In the genomic region with DNA sequence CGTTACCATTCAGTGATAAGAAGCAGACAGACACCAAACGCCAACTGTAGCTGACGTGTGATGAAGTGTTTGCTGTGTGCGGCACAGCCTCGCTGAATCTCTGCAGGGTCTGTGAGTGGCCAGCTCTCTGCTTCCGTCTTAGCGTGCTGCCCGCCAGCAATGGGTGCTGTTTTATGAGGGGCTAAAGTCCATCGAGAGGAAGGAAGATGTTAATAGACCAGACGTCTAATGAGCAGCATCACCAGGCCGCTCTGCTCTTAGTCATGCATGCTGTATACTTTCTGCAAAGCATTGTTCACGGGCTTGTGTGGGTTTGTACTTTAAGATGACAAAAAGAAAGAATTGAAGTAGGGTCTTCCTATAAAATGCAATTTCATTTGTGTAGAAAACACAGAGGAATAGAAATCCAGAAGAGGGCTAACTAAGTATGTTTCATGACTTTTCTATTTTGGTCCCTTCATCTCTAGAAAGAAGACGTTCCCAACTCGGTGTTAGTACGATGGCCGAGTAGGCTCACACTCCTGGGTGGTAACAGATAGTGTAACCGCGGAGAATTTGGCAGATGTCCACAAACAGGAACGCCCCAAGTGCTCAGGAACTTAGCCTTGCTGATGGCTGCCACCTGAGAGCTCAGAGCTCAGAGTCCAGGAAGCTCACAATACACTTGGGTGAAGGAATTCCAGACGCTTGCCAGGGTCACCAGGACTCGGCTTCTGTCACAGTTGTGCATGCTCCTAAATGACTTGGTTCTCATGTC, we compare ENCODE assay signal across 13 mouse cellular contexts.
DNase-seq lines count a peak whose midpoint lies in the region; ATAC-seq and TF ChIP-seq lines count a peak whose summit lies in the region.
"Had no signal": no experiment of that assay in that cellular context is flagged by ENCODE, and none has a peak within 500 bp of the region (broad histone marks: within the 10 kb centered on the region; RNA-seq: fewer than 3 reads in every experiment).

No protein-coding gene starts in this region.

- intact Hi-C loops in gastrocnemius, adult 2 months (cut with DNase I), result loop anchor here (10.0 kb wide), 1 partner anchor 266 kb away; no protein-coding TSS in a partner anchor

- H3K9me3 ChIP-seq in kidney, embryonic 15.5 days (replicated peaks), result no peaks in the 10 kb centered on the region
- H3K9me3 ChIP-seq: forebrain, embryonic 10.5 days had no signal

- ATAC-seq in kidney, embryonic 15.5 days (replicated peaks; ENCODE audit: low FRiP score), result no peak

- no peaks in the 10 kb centered on the region for H3K27me3 ChIP-seq in kidney, adult 2 months (replicated peaks; ENCODE audit: control insufficient read depth, insufficient read depth, low read length)
- no peaks in the 10 kb centered on the region for H3K27me3 ChIP-seq in kidney, embryonic 15.5 days

- no peak overlapping the region for H3K4me2 ChIP-seq in kidney, embryonic 15.5 days

- no peak overlapping the region for H3K27ac ChIP-seq in gastrocnemius, adult 2 months
- H3K27ac ChIP-seq in kidney, adult 2 months (ENCODE audit: insufficient read depth, low read depth, low read length), result no peak overlapping the region
- no peak overlapping the region for H3K27ac ChIP-seq in kidney, embryonic 15.5 days
- H3K27ac ChIP-seq: forebrain, embryonic 10.5 days; kidney, postnatal 0 days had no signal

- H3K4me3 ChIP-seq in gastrocnemius, adult 2 months, result no peak overlapping the region
- no peak overlapping the region for H3K4me3 ChIP-seq in kidney, adult 2 months (ENCODE audit: insufficient read depth, low read depth, low read length)
- no peak overlapping the region for H3K4me3 ChIP-seq in kidney, embryonic 15.5 days (replicated peaks)
- H3K4me3 ChIP-seq: forebrain, embryonic 10.5 days had no signal

- peak; percentile 49 for DNase-seq in gastrocnemius, adult 2 months
- DNase-seq in gastrocnemius, postnatal 25 days, result no peak
- peak; percentile 66 for DNase-seq in kidney, adult 2 months
- peak; percentile 16 for DNase-seq in MN1 (ENCODE audit: low spot score)
- DNase-seq in kidney, postnatal 10 days, result peak; percentile 18
- DNase-seq in c-Kit-positive CD71-positive TER-119-positive erythroid progenitor cells, embryonic 14.5 days (ENCODE audit: low spot score), result no peak
- DNase-seq in urinary bladder, adult 2 months (ENCODE audit: low spot score), result no peak
- DNase-seq: adrenal gland, adult 2 months; B cell, adult 2 months; thymus, postnatal 14 days had no signal

- 61% methylated on average over 21 of the region's 21 CpGs for WGBS in kidney, adult 2 months
- WGBS in kidney, embryonic 15.5 days, result 77% methylated on average over 21 of the region's 21 CpGs

- no peak overlapping the region for H3K9ac ChIP-seq in kidney, embryonic 15.5 days

- no peaks in the 10 kb centered on the region for H3K36me3 ChIP-seq in kidney, adult 2 months (ENCODE audit: control insufficient read depth, insufficient read depth, low read length)
- H3K36me3 ChIP-seq in kidney, embryonic 15.5 days, result no peaks in the 10 kb centered on the region
- H3K36me3 ChIP-seq: forebrain, embryonic 10.5 days had no signal

- 0 out of 2 replicates have a peak, but pooled peaks cover 2% of the 10 kb centered on the region for H3K4me1 ChIP-seq in kidney, adult 2 months (ENCODE audit: control insufficient read depth, insufficient read depth, low read length)
- peaks cover 9% of the 10 kb centered on the region; the same call in 1 of the 2 replicates for H3K4me1 ChIP-seq in kidney, embryonic 15.5 days

- TF ChIP-seq CTCF in gastrocnemius, adult 2 months (IDR thresholded peaks at IDR 0.05), result no peak
- no peak for TF ChIP-seq CTCF in kidney, adult 2 months (conservative IDR thresholded peaks at IDR 0.05; ENCODE audit: insufficient read depth, insufficient read length, low read depth, low read length)

- TF ChIP-seq POLR2A in kidney, adult 2 months (IDR thresholded peaks at IDR 0.05; ENCODE audit: low read depth, low read length), result no peak

Comparison
In these comparisons a context has a peak if more than half of its experiments do, and no peak if none do; other contexts are left out.
1. DNase-seq: peak in gastrocnemius, adult 2 months (single experiment), kidney, adult 2 months (single experiment), MN1 (single experiment) and kidney, postnatal 10 days (single experiment); none in gastrocnemius, postnatal 25 days (single experiment), c-Kit-positive CD71-positive TER-119-positive erythroid progenitor cells, embryonic 14.5 days (single experiment) and urinary bladder, adult 2 months (single experiment).